Mouse (Mus musculus) thymus, postnatal 4 days (tissue): ENCODE data around the gene Kcne3.

Source experiments
- DNase-seq: peaks from one replicate; pipeline ENCODE4 v3.0.0; 2021

The Kcne3 gene

GRCm38 (mm10) chr7:100176269-100176668 lies at the start of gene Kcne3:
TSS of gene Kcne3 (plus strand) at chr7:100176502.
- no peak for DNase-seq

- DNase-seq: no peak
Measured at GRCm38 (mm10) chr7:100126514-100126913, 49.8 kb upstream of the Kcne3 start.

GRCm38 (mm10) chr7:100128262-100129041 lies 47.9 kb upstream of the Kcne3 start:
- DNase-seq: no peak

GRCm38 (mm10) chr7:100130592-100130991 lies 45.7 kb upstream of the Kcne3 start:
- no peak for DNase-seq

GRCm38 (mm10) chr7:100132379-100132778 lies 43.9 kb upstream of the Kcne3 start:
- no peak for DNase-seq

GRCm38 (mm10) chr7:100137038-100137437 lies 39.3 kb upstream of the Kcne3 start:
- DNase-seq: no peak

GRCm38 (mm10) chr7:100138075-100138474 lies 38.2 kb upstream of the Kcne3 start:
- DNase-seq: no peak

- DNase-seq: no peak
Measured at GRCm38 (mm10) chr7:100140591-100140990, 35.7 kb upstream of the Kcne3 start.

- no peak for DNase-seq
Measured at GRCm38 (mm10) chr7:100148586-100148985, 27.7 kb upstream of the Kcne3 start.

GRCm38 (mm10) chr7:100150086-100150485 lies 26.2 kb upstream of the Kcne3 start:
- DNase-seq: no peak

- DNase-seq: no peak
Measured at GRCm38 (mm10) chr7:100150626-100151025, 25.7 kb upstream of the Kcne3 start.

GRCm38 (mm10) chr7:100157669-100158068 lies 18.6 kb upstream of the Kcne3 start:
- DNase-seq: no peak

GRCm38 (mm10) chr7:100159105-100159841 lies 17.0 kb upstream of the Kcne3 start, which contains the start of gene Lipt2:
TSS of gene Lipt2 (plus strand) at chr7:100159277.
- peak; percentile 89 for DNase-seq

GRCm38 (mm10) chr7:100160006-100160405 lies 16.3 kb upstream of the Kcne3 start:
- peak; percentile 11 for DNase-seq

- DNase-seq: no peak
Measured at GRCm38 (mm10) chr7:100163506-100163905, 12.8 kb upstream of the Kcne3 start.

- no peak for DNase-seq
Measured at GRCm38 (mm10) chr7:100168654-100169053, 7.6 kb upstream of the Kcne3 start.

- DNase-seq: no peak
Measured at GRCm38 (mm10) chr7:100170756-100171155, 5.5 kb upstream of the Kcne3 start.

GRCm38 (mm10) chr7:100178016-100178890 lies 2.0 kb downstream of the Kcne3 start:
- DNase-seq: peak; percentile 66

- no peak for DNase-seq
Measured at GRCm38 (mm10) chr7:100178891-100179233, 2.6 kb downstream of the Kcne3 start.

- no peak for DNase-seq
Measured at GRCm38 (mm10) chr7:100179394-100179793, 3.1 kb downstream of the Kcne3 start.

- no peak for DNase-seq
Measured at GRCm38 (mm10) chr7:100179836-100180407, 3.6 kb downstream of the Kcne3 start.

- DNase-seq: no peak
Measured at GRCm38 (mm10) chr7:100181176-100181575, 4.9 kb downstream of the Kcne3 start.

GRCm38 (mm10) chr7:100181614-100182013 lies 5.3 kb downstream of the Kcne3 start:
- DNase-seq: no peak
